Mouse (Mus musculus) heart, embryonic 13.5 days (tissue): ENCODE data around the gene Gatb. TPM values are rescaled to one million over a fixed set of nuclear protein-coding genes. Genes with fewer than 3 reads are reported as not detected.

Source experiments
- polyA plus RNA-seq: library from polyadenylated mRNA; unstranded; fragments of >200 nt; fragmentation: Nextera tagmentation; extraction: Ambion mirVana; gene quantifications from 2 replicates; pipeline ENCODE4 v1.2.1, GENCODE M21; 2015

The Gatb gene
- polyA plus RNA-seq, 1 experiment from 2014 or later: 35.0 TPM

Other genes with a start within 250 kb of the Gatb start
- 3.5 and 4.0 TPM in 2 replicates for gene Fam160a1, start 243.2 kb downstream of the Gatb start, polyA plus RNA-seq